Mouse (Mus musculus) C2C12 (cell line): ENCODE data around the gene Rd3.

Experiments
- CEBPB ChIP-seq: IDR thresholded peaks from one replicate; pipeline ENCODE4 v1.6.1; 2011; ENCODE audit warnings: low read depth, mild to moderate bottlenecking, control low read depth, moderate library complexity
- CTCF ChIP-seq: IDR thresholded peaks from one replicate; pipeline ENCODE4 v1.5.1; 2011; ENCODE audit not compliant: control insufficient read depth, insufficient read depth, insufficient read length
- MAX ChIP-seq: IDR thresholded peaks from one replicate; pipeline ENCODE4 v1.6.1; 2011; ENCODE audit warnings: mild to moderate bottlenecking, control low read depth
- MYOD1 ChIP-seq: IDR thresholded peaks from one replicate; pipeline ENCODE4 v1.6.1; 2011; ENCODE audit warnings: low read depth; ENCODE audit not compliant: control insufficient read depth, insufficient read length
- USF1 ChIP-seq: IDR thresholded peaks from one replicate; pipeline ENCODE4 v1.6.1; 2011; ENCODE audit warnings: low read depth, mild to moderate bottlenecking, control low read depth, moderate library complexity

GRCm38 (mm10) chr1:191992040-191992780 lies 15.0 kb downstream of the Rd3 start:
- TF ChIP-seq CEBPB (no peak), MYOD1 (no peak), CTCF (no peak), USF1 (no peak), MAX (no peak)
